Mouse (Mus musculus) forebrain, embryonic 11.5 days (tissue): Measurements from ENCODE around the gene Spdye4b. TPM values are rescaled to one million over a fixed set of nuclear protein-coding genes. Genes with fewer than 3 reads are reported as not detected.

Source experiments
- ATAC-seq: fragments of 200-750 bp; cut with Nextera tagmentation; replicated peaks from 2 replicates; pipeline ENCODE4 v1.8.0; 2017; ENCODE audit warnings: moderate TSS enrichment; ENCODE audit not compliant: low FRiP score
- DNase-seq: peaks from one replicate; pipeline ENCODE4 v3.0.0-alpha.2; 2017; ENCODE audit warnings: low spot score
- H3K27ac ChIP-seq: fragments of 300-500 bp; sonication (generic); 2 replicates; pipeline ENCODE4 v1.5.1; 2014; ENCODE audit warnings: low read depth, low read length
- H3K27me3 ChIP-seq: fragments of 300-500 bp; sonication (generic); 2 replicates; pipeline ENCODE4 v1.6.1; 2014; ENCODE audit warnings: mild to moderate bottlenecking, low read length, mixed read lengths; ENCODE audit not compliant: control insufficient read depth, insufficient read depth
- H3K36me3 ChIP-seq: fragments of 300-500 bp; sonication (generic); 2 replicates; pipeline ENCODE4 v1.6.1; 2014; ENCODE audit warnings: mild to moderate bottlenecking, low read length, moderate library complexity, mixed read lengths; ENCODE audit not compliant: control insufficient read depth, insufficient read depth
- H3K4me1 ChIP-seq: fragments of 300-500 bp; sonication (generic); replicated peaks from 2 replicates; pipeline ENCODE4 v1.6.1; 2014; ENCODE audit warnings: low read length, mixed read lengths; ENCODE audit not compliant: control insufficient read depth, insufficient read depth
- H3K4me2 ChIP-seq: fragments of 300-500 bp; sonication (generic); 2 replicates; pipeline ENCODE4 v1.6.1; 2014; ENCODE audit warnings: low read depth, mild to moderate bottlenecking, low read length, moderate library complexity, mixed read lengths; ENCODE audit not compliant: severe bottlenecking
- H3K4me3 ChIP-seq: fragments of 300-500 bp; sonication (generic); 2 replicates; pipeline ENCODE4 v1.5.1; 2014; ENCODE audit warnings: low read depth, low read length
- H3K9ac ChIP-seq: fragments of 300-500 bp; sonication (generic); 2 replicates; pipeline ENCODE4 v1.6.1; 2014; ENCODE audit warnings: low read length
- H3K9me3 ChIP-seq: fragments of 300-500 bp; sonication (generic); 2 replicates; pipeline ENCODE4 v1.6.1; 2016; ENCODE audit warnings: low read length, mixed read lengths; ENCODE audit not compliant: control insufficient read depth
- WGBS: fragments of 180-500 bp; shearing (Covaris S2); extraction: QIAGEN DNeasy Blood & Tissue Kit; methylation state at CpG from one replicate; pipeline ENCODE4 v1.1.7; 2014; 5-methylcytosine and 5-hydroxymethylcytosine counted together
- microRNA-seq: library from miRNA; unstranded; fragments of <30 nt; microRNA quantifications from one replicate; pipeline ENCODE4, GENCODE M21; 2016; ENCODE audit not compliant: insufficient number of aligned reads
- polyA plus RNA-seq: library from polyadenylated mRNA; unstranded; fragments of >200 nt; fragmentation: Nextera tagmentation; extraction: Ambion mirVana; gene quantifications from 2 replicates; pipeline ENCODE4 v1.2.1, GENCODE M21; 2014

Spdye4b gene
- polyA plus RNA-seq, 1 experiment from 2014 or later, result not detected

DNA sequence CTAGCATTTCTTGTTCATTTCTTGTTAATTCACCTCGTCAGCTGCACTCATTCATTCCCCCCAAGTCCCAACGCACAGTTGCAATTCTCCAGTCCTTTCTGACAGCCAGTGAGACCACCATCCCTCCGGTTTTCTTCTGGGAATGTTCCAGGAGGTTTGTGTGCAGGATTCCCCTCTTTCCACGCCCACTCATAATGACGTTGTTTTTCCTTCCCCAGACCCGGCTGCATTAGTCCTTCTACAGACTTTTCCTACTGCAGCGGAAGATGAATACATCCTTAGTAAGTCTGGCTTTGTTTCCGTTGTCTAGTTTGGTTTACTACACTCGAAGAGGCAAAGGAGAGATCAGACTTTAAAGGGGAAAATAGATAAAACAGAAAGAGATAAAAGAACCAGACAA is 55.2 kb downstream of the Spdye4b start:
- Histone ChIP-seq H3K4me3 (peak overlapping the region; percentile 87), H3K9me3 (no peaks in the 10 kb centered on the region), H3K9ac (peak overlapping the region; percentile 96), H3K27ac (no peak overlapping the region), H3K36me3 (no peaks in the 10 kb centered on the region; the same call in 1 of the 2 replicates), H3K4me1 (no peaks in the 10 kb centered on the region), H3K27me3 (no peaks in the 10 kb centered on the region), H3K4me2 (peak overlapping the region; percentile 94)
- DNase-seq, result no peak
- ATAC-seq, result no peak
- 56% methylated on average over 9 of the region's 9 CpGs for WGBS

DNA sequence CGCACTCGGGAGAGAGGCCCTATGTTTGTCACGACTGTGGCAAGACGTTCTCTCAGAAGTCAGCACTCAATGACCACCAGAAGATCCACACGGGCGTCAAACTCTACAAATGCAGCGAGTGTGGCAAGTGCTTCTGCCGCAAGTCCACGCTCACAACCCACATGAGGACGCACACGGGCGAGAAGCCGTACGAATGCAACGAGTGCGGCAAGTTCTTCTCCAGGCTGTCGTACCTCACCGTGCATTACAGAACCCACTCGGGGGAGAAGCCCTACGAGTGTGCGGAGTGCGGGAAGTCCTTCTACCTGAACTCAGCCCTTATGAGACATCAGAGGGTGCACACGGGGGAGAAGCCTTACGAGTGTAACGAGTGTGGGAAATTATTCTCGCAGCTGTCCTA is 64.1 kb downstream of the Spdye4b start:
- no peak overlapping the region for H3K4me2 ChIP-seq
- no peak overlapping the region for H3K9ac ChIP-seq
- DNase-seq, result no peak
- H3K27me3 ChIP-seq, result no peaks in the 10 kb centered on the region
- H3K27ac ChIP-seq, result no peak overlapping the region
- ATAC-seq, result no peak
- H3K4me3 ChIP-seq, result no peak overlapping the region
- peaks cover 33% of the 10 kb centered on the region for H3K36me3 ChIP-seq
- H3K9me3 ChIP-seq, result no peaks in the 10 kb centered on the region
- H3K4me1 ChIP-seq, result no peaks in the 10 kb centered on the region
- WGBS, result 97% methylated on average over 26 of the region's 26 CpGs

DNA sequence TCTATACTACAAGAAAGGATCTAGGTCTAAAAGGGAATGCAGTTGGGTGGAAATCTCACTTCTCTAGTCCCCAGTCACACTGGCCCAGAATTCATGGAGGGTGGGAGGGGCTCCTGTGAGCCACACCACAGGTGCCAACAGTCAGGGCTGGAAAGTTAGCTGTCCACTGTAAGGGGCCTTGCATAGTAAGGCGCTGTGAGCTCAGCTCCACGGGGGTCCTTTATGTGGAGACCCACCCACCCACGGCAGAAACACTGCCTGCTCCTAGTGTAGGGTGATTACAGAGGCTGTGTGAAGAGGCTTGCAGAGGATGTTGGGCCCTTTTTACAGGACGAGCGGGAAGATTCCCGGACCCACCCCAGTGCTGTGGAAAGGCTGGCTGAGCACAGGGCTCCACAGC is 71.2 kb downstream of the Spdye4b start:
- H3K9ac ChIP-seq, result no peak overlapping the region
- H3K4me3 ChIP-seq, result no peak overlapping the region
- peaks cover 5% of the 10 kb centered on the region; the same call in 1 of the 2 replicates for H3K36me3 ChIP-seq
- peaks cover 13% of the 10 kb centered on the region for H3K4me1 ChIP-seq
- DNase-seq, result no peak
- H3K9me3 ChIP-seq, result no peaks in the 10 kb centered on the region
- H3K27ac ChIP-seq, result no peak overlapping the region
- H3K4me2 ChIP-seq, result no peak overlapping the region
- WGBS, result 42% methylated on average over 6 of the region's 6 CpGs
- H3K27me3 ChIP-seq, result peaks cover 57% of the 10 kb centered on the region
- no peak for ATAC-seq

DNA sequence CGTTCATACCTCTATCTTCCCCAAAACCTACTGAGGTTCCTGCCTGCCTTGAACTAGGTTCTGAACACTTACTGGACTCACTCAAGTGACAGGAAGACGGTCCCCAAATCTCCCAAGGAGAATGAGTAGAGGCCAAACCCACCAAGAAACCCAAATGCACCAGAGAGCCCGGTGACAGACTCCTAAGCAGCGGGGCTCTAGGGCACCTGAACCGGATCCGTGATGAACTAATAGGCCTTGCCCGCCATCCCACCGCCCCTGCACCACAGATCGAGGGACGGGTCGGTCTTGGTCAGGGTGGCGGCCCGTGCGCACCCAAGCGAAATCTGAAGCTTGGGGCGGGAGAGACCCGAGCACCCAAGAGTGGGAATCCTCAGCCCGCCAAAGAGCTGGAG is 72.0 kb downstream of the Spdye4b start:
- peaks cover 13% of the 10 kb centered on the region for H3K4me1 ChIP-seq
- ATAC-seq, result no peak
- H3K9me3 ChIP-seq, result no peaks in the 10 kb centered on the region
- H3K4me2 ChIP-seq, result no peak overlapping the region
- H3K9ac ChIP-seq, result no peak overlapping the region
- DNase-seq, result no peak
- 14% methylated on average over 18 of the region's 18 CpGs for WGBS
- peaks cover 63% of the 10 kb centered on the region for H3K27me3 ChIP-seq
- H3K36me3 ChIP-seq, result peaks cover 4% of the 10 kb centered on the region; the same call in 1 of the 2 replicates
- H3K4me3 ChIP-seq, result peak overlapping the region; percentile 33
- no peak overlapping the region for H3K27ac ChIP-seq

DNA sequence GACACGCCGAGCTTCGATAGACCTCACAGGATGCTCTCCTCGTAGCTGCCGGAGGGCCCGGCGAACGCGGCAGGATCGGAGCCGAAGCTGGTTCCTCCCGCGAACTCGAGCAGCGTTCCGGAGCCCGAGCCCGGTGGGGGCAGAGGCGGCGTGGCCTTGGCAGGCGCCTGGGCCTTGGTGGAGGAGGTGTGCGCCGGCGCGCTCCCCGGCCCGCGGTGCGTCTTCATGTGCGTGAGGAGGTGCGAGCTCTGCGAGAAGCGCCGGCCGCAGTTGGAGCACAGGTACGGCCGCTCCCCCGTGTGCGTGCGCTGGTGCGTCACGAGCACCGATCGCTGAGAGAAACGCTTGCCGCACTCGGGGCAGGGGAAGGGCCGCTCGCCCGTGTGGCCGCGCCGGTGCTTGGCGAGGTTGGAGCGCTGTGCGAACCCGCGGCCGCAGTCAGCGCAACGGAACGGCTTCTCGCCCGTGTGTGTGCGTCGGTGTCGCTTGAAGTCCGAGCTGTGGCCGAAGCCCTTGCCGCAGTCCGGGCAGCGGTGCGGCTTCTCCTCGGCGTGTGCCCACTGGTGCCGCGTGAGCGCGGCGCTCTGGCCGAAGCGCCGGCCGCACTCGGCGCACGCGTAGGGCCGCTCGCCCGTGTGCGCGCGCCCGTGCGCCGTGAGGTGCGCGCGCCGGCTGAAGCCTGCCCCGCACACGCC is 72.5 kb downstream of the Spdye4b start:
- Histone ChIP-seq H3K4me2 (peak overlapping the region; percentile 50), H3K9me3 (no peaks in the 10 kb centered on the region), H3K27me3 (peaks cover 63% of the 10 kb centered on the region), H3K4me3 (peak overlapping the region; percentile 33), H3K36me3 (peaks cover 4% of the 10 kb centered on the region; the same call in 1 of the 2 replicates), H3K27ac (no peak overlapping the region), H3K4me1 (peaks cover 13% of the 10 kb centered on the region), H3K9ac (no peak overlapping the region)
- peak; percentile 70 for DNase-seq
- WGBS, result 3% methylated on average over 94 of the region's 103 CpGs
- no peak; the same call in 1 of the 2 replicates for ATAC-seq

DNA sequence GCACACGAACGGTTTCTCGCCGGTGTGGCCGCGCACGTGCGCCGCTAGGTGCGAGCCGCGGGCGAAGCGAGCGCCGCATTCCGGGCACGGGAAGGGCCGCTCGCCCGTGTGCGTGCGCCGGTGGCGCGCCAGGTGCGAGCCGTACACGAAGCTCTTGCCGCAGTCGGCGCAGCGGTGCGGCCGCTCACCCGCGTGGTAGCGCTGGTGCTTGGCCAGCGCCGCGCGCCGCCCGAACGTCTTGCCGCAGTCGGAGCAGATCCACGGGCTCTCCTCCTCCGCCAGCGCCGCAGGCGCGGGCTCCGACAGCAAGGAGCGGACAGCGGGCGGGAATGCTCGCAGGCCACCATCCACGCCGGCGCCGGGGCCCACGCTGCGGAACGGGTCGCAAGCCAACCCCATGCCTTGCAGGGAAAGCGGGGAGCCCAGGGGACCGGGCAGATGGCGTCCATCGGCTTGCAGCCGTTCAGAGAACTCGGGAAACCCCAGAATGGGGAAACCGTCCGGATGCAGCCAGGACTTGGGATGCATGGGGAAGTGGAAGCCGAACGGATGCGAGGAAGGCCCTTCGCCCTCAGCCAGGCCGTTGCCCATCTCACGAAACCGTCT is 73.2 kb downstream of the Spdye4b start:
- DNase-seq (peak; percentile 69), ATAC-seq (no peak; the same call in 1 of the 2 replicates)
- no peaks in the 10 kb centered on the region for H3K9me3 ChIP-seq
- H3K4me2 ChIP-seq, result peak overlapping the region; percentile 50
- H3K27me3 ChIP-seq, result peaks cover 63% of the 10 kb centered on the region
- no peak overlapping the region for H3K27ac ChIP-seq
- peaks cover 4% of the 10 kb centered on the region; the same call in 1 of the 2 replicates for H3K36me3 ChIP-seq
- no peak overlapping the region for H3K9ac ChIP-seq
- H3K4me3 ChIP-seq, result peak overlapping the region; percentile 33
- WGBS, result 3% methylated on average over 74 of the region's 81 CpGs
- peaks cover 13% of the 10 kb centered on the region for H3K4me1 ChIP-seq

Small RNA genes lying within 50 kb of the gene (microRNA-seq; reads per million reads assigned to microRNA genes)
- gene Gm44405, result not detected

Other genes with a start within 250 kb of the Spdye4b start
- gene Fscn1, start 220.7 kb upstream of the Spdye4b start, polyA plus RNA-seq, result 680 and 728 TPM in 2 replicates
- gene Rnf216, start 68.0 kb upstream of the Spdye4b start, polyA plus RNA-seq, result 38.6 and 42.7 TPM in 2 replicates
- 0.07 TPM in 1 of 2 replicates, not detected in the other for gene Olfr718-ps1, start 33.4 kb upstream of the Spdye4b start, polyA plus RNA-seq
- 15.9 and 17.2 TPM in 2 replicates for gene Rbak, start 242 bp upstream of the Spdye4b start, polyA plus RNA-seq
- not detected in 2 replicates for gene Spdye4a, start 45.9 kb downstream of the Spdye4b start, polyA plus RNA-seq
- gene Zfp12, start 54.1 kb downstream of the Spdye4b start, polyA plus RNA-seq, result 30.4 and 31.0 TPM in 2 replicates
- 3.5 and 4.2 TPM in 2 replicates for gene Zfp316, start 89.0 kb downstream of the Spdye4b start, polyA plus RNA-seq
- not detected in 2 replicates for gene Zfp853, start 112.6 kb downstream of the Spdye4b start, polyA plus RNA-seq
- gene E130309D02Rik, start 134.3 kb downstream of the Spdye4b start, polyA plus RNA-seq, result 65.8 and 75.0 TPM in 2 replicates
- 69.4 and 71.9 TPM in 2 replicates for gene Zdhhc4, start 148.2 kb downstream of the Spdye4b start, polyA plus RNA-seq
- gene Grid2ip, start 176.3 kb downstream of the Spdye4b start, polyA plus RNA-seq, result 0.31 and 0.64 TPM in 2 replicates
- 190 and 196 TPM in 2 replicates for gene Kdelr2, start 222.8 kb downstream of the Spdye4b start, polyA plus RNA-seq